Mouse (Mus musculus) heart, postnatal 0 days (tissue): ENCODE measurements around the gene Gm9821. TPM values are rescaled to one million over a fixed set of nuclear protein-coding genes. Genes with fewer than 3 reads are reported as not detected.

Source experiments
- ATAC-seq: fragments of 200-750 bp; cut with Nextera tagmentation; 2 replicates; pipeline ENCODE4 v1.8.0; 2017; ENCODE audit warnings: low read depth, moderate number of reproducible peaks, moderate library complexity; ENCODE audit not compliant: insufficient read depth
- DNase-seq: peaks from one replicate; pipeline ENCODE4 v3.0.0-alpha.2; 2016; ENCODE audit warnings: low spot score
- H3K27ac ChIP-seq: fragments of 300-500 bp; sonication (generic); 2 replicates; pipeline ENCODE4 v1.5.1; 2014; ENCODE audit warnings: low read depth, mild to moderate bottlenecking
- H3K27me3 ChIP-seq: fragments of 300-500 bp; sonication (generic); 2 replicates; pipeline ENCODE4 v1.6.1; 2014; ENCODE audit warnings: low read length, mixed read lengths; ENCODE audit not compliant: control insufficient read depth, insufficient read depth
- H3K36me3 ChIP-seq: fragments of 300-500 bp; sonication (generic); replicated peaks from 2 replicates; pipeline ENCODE4 v1.6.1; 2014; ENCODE audit warnings: low read length, mixed read lengths; ENCODE audit not compliant: control insufficient read depth, insufficient read depth
- H3K4me1 ChIP-seq: fragments of 300-500 bp; sonication (generic); 2 replicates; pipeline ENCODE4 v1.6.1; 2014; ENCODE audit warnings: antibody characterized with exemption; ENCODE audit not compliant: control insufficient read depth, insufficient read depth
- H3K4me2 ChIP-seq: fragments of 300-500 bp; sonication (generic); 2 replicates; pipeline ENCODE4 v1.6.1; 2014; ENCODE audit warnings: low read depth, mild to moderate bottlenecking, low read length, moderate library complexity
- H3K4me3 ChIP-seq: fragments of 300-500 bp; sonication (generic); 2 replicates; pipeline ENCODE4 v1.5.1; 2014; ENCODE audit warnings: low read depth, low read length
- H3K9ac ChIP-seq: fragments of 300-500 bp; sonication (generic); replicated peaks from 2 replicates; pipeline ENCODE4 v1.6.1; 2014; ENCODE audit warnings: low read depth, low read length, mixed read lengths
- H3K9me3 ChIP-seq: fragments of 300-500 bp; sonication (generic); replicated peaks from 2 replicates; pipeline ENCODE4 v1.6.1; 2016; ENCODE audit warnings: low read length; ENCODE audit not compliant: control insufficient read depth
- CTCF ChIP-seq: IDR thresholded peaks from 2 replicates; pipeline ENCODE4 v1.5.1; 2016; ENCODE audit warnings: antibody characterized with exemption, control low read depth, low read depth
- EP300 ChIP-seq: IDR thresholded peaks from 2 replicates; pipeline ENCODE4 v1.6.1; 2016; ENCODE audit warnings: antibody characterized with exemption, low read depth
- WGBS: fragments of 180-500 bp; shearing (Covaris S2); extraction: QIAGEN DNeasy Blood & Tissue Kit; methylation state at CpG from one replicate; pipeline ENCODE4 v1.1.7; 2014; 5-methylcytosine and 5-hydroxymethylcytosine counted together
- polyA plus RNA-seq: library from polyadenylated mRNA; unstranded; fragments of >200 nt; fragmentation: Nextera tagmentation; extraction: Ambion mirVana; gene quantifications from 2 replicates; pipeline ENCODE4 v1.2.1, GENCODE M21; 2015
- total RNA-seq: library from RNA; depleted of rRNA; stranded (reverse); fragments of >200 nt; gene quantifications from 2 replicates; pipeline ENCODE4 v1.2.3, GENCODE M21; 2014; ENCODE audit warnings: low replicate concordance

Gene Gm9821
- total and polyA plus RNA-seq, 2 experiments from 2014 or later = 0.89 TPM; not detected in 1

- Histone ChIP-seq H3K27me3 (peaks cover 41% of the 10 kb centered on the region), H3K36me3 (0 out of 2 replicates have a peak, but pooled peaks cover 5% of the 10 kb centered on the region), H3K9me3 (no peaks in the 10 kb centered on the region), H3K9ac (no peak overlapping the region), H3K4me3 (peak overlapping the region; percentile 53), H3K27ac (no peak overlapping the region), H3K4me2 (peak overlapping the region; percentile 60), H3K4me1 (peaks cover 8% of the 10 kb centered on the region)
- ATAC-seq = peak; percentile 58
- TF ChIP-seq EP300 (no peak), CTCF (peak; percentile 75)
- 5% methylated on average over 54 of the region's 54 CpGs for WGBS
- peak; percentile 69 for DNase-seq
Observed at GRCm38 (mm10) chr2:91923415-91924337, 21.8 kb upstream of the Gm9821 start.

DNA sequence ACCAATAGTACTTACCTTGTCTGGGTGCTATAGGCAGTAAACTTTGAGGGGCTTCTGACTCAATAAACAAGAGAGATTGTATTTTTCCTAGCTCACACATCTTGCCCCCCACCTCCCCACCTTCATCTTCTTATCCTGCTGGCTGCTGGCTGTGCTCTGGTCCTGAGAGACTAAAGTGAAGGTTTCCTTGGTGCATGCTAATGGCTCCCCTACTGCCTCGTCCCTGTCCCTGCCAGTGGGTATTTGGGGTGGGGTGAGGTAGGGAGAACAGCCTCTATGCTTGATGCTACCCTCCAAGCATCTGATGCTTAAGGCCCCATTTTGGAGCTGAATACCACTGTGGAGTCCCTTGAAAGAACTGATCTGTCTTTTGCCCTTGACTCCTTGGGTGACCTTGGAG, 20.8 kb upstream of the Gm9821 start:
- 0 out of 2 replicates have a peak, but pooled peaks cover 1% of the 10 kb centered on the region for H3K36me3 ChIP-seq
- no peak for TF ChIP-seq EP300
- no peak for TF ChIP-seq CTCF
- no peaks in the 10 kb centered on the region for H3K9me3 ChIP-seq
- no peak for ATAC-seq
- 78% methylated on average over 1 of the region's 1 CpGs for WGBS
- no peak overlapping the region for H3K4me3 ChIP-seq
- no peak for DNase-seq
- no peak overlapping the region for H3K4me2 ChIP-seq
- H3K27me3 ChIP-seq = peaks cover 41% of the 10 kb centered on the region
- no peak overlapping the region for H3K9ac ChIP-seq
- no peak overlapping the region for H3K27ac ChIP-seq
- H3K4me1 ChIP-seq = peaks cover 8% of the 10 kb centered on the region

GRCm38 (mm10) chr2:91925442-91925841, 20.1 kb upstream of the Gm9821 start:
- H3K9ac ChIP-seq = no peak overlapping the region
- DNase-seq (no peak), ATAC-seq (no peak)
- no peaks in the 10 kb centered on the region for H3K36me3 ChIP-seq
- peaks cover 41% of the 10 kb centered on the region for H3K27me3 ChIP-seq
- no peaks in the 10 kb centered on the region for H3K9me3 ChIP-seq
- H3K4me2 ChIP-seq = no peak overlapping the region
- 78% methylated on average over 15 of the region's 15 CpGs for WGBS
- TF ChIP-seq EP300 (no peak), CTCF (no peak)
- H3K4me1 ChIP-seq = peaks cover 11% of the 10 kb centered on the region
- H3K27ac ChIP-seq = no peak overlapping the region
- no peak overlapping the region for H3K4me3 ChIP-seq

DNA sequence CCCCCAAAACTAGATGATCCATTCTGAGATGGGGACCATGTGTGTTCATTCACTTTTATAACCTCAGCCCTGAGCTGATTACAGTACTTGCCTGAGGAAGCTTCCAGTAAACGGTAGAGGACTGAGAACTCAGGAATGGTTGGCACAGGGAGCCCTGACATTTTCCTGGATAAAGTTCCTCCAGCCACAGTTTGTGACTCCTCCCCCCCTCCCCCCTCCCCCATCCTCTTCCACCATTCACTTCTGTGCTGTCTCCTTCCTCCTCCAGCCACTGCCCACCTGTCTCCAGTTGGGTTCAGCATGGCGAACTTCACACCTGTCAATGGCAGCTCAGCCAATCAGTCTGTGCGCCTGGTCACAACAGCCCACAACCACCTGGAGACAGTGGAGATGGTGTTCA, 18.6 kb upstream of the Gm9821 start, which contains the start of gene Chrm4:
Gene Chrm4 (plus strand): TSS at position 301 of the 400 bp plus-strand sequence.
- H3K4me1 ChIP-seq = peaks cover 17% of the 10 kb centered on the region
- ATAC-seq (no peak), DNase-seq (no peak)
- 85% methylated on average over 3 of the region's 3 CpGs for WGBS
- no peak for TF ChIP-seq EP300
- TF ChIP-seq CTCF = no peak
- H3K27me3 ChIP-seq = peaks cover 33% of the 10 kb centered on the region
- no peaks in the 10 kb centered on the region for H3K9me3 ChIP-seq
- peak within 1 kb of the TSS; percentile 10 for H3K4me3 ChIP-seq
- no peak within 1 kb of the TSS for H3K9ac ChIP-seq
- no peak within 1 kb of the TSS for H3K27ac ChIP-seq
- peak within 1 kb of the TSS; percentile 32 for H3K4me2 ChIP-seq
- no peaks in the 10 kb centered on the region for H3K36me3 ChIP-seq

DNA sequence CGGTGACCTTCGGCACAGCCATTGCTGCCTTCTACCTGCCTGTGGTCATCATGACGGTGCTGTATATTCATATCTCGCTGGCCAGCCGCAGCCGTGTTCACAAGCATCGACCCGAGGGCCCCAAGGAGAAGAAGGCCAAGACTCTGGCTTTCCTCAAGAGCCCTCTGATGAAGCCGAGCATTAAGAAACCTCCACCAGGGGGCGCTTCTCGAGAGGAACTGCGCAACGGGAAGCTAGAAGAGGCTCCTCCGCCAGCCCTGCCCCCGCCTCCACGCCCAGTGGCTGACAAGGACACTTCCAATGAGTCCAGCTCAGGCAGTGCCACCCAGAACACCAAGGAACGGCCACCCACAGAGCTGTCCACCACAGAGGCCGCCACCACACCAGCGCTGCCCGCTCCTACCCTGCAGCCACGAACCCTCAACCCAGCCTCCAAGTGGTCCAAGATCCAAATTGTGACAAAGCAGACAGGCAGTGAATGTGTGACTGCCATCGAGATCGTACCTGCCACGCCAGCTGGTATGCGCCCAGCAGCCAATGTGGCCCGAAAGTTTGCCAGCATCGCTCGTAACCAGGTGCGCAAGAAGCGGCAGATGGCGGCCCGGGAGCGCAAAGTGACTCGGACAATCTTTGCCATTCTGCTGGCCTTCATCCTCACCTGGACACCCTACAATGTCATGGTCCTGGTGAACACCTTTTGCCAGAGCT, 17.5 kb upstream of the Gm9821 start:
- H3K27me3 ChIP-seq = peaks cover 23% of the 10 kb centered on the region
- H3K4me2 ChIP-seq = peak overlapping the region; percentile 32
- H3K36me3 ChIP-seq = 0 out of 2 replicates have a peak, but pooled peaks cover 2% of the 10 kb centered on the region
- no peak for ATAC-seq
- no peak for DNase-seq
- peaks cover 18% of the 10 kb centered on the region for H3K4me1 ChIP-seq
- TF ChIP-seq CTCF (peak; percentile 57), EP300 (no peak)
- no peak overlapping the region for H3K27ac ChIP-seq
- H3K9ac ChIP-seq = no peak overlapping the region
- WGBS = 39% methylated on average over 34 of the region's 34 CpGs
- H3K9me3 ChIP-seq = no peaks in the 10 kb centered on the region
- peak overlapping the region; percentile 10 for H3K4me3 ChIP-seq
